Mouse (Mus musculus) midbrain, embryonic 10.5 days (tissue): ENCODE results near the gene Mfsd5. TPM values are rescaled to one million over a fixed set of nuclear protein-coding genes. Genes with fewer than 3 reads are reported as not detected.

Experiments used
- DNase-seq: peaks from one replicate; pipeline ENCODE4 v3.0.0-alpha.2; 2017; ENCODE audit warnings: low spot score
- H3K27ac ChIP-seq: fragments of 300-500 bp; sonication (generic); replicated peaks from 2 replicates; pipeline ENCODE4 v1.5.1; 2016; ENCODE audit warnings: mild to moderate bottlenecking
- H3K27me3 ChIP-seq: fragments of 300-500 bp; sonication (generic); 2 replicates; pipeline ENCODE4 v1.6.1; 2016; ENCODE audit warnings: low read depth, mild to moderate bottlenecking; ENCODE audit not compliant: poor library complexity, severe bottlenecking
- H3K36me3 ChIP-seq: fragments of 300-500 bp; sonication (generic); 2 replicates; pipeline ENCODE4 v1.6.1; 2016; ENCODE audit warnings: mild to moderate bottlenecking, moderate library complexity
- H3K4me1 ChIP-seq: fragments of 300-500 bp; sonication (generic); 2 replicates; pipeline ENCODE4 v1.6.1; 2016
- H3K4me3 ChIP-seq: fragments of 300-500 bp; sonication (generic); 2 replicates; pipeline ENCODE4 v1.5.1; 2016; ENCODE audit warnings: mild to moderate bottlenecking, moderate library complexity
- H3K9me3 ChIP-seq: fragments of 300-500 bp; sonication (generic); replicated peaks from 2 replicates; pipeline ENCODE4 v1.6.1; 2016; ENCODE audit warnings: mild to moderate bottlenecking
- WGBS: fragments of 180-500 bp; shearing (Covaris S2); methylation state at CpG from one replicate; pipeline ENCODE4 v1.1.7; 2016; 5-methylcytosine and 5-hydroxymethylcytosine counted together
- polyA plus RNA-seq: library from polyadenylated mRNA; unstranded; fragments of >200 nt; fragmentation: Nextera tagmentation; extraction: Ambion mirVana; gene quantifications from 2 replicates; pipeline ENCODE4 v1.2.1, GENCODE M21; 2016

Gene Mfsd5
- polyA plus RNA-seq, 1 experiment from 2014 or later, result 63.2 TPM

DNA sequence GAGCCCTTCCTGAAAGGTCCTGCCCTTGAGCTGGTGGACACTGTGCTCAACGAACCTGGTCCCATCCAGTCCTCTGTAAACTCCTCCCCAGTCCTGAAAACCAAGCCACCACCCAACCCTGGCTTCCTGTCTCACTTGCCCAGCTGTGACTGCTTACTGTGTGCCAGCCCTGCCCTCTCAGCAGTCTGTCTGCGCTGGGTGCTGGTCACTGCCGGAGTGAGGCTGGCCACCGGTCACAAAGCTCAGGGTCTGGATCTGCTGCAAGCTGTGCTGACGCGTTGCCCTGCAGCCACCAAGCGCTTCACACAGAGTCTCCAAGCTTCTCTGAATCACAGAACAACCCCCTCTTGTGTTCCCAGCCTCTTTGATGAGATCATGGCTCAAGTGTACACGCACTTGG lies 36.0 kb downstream of the Mfsd5 start:
- Histone ChIP-seq H3K4me1 (no peaks in the 10 kb centered on the region), H3K4me3 (no peak overlapping the region), H3K9me3 (no peaks in the 10 kb centered on the region), H3K27me3 (no peaks in the 10 kb centered on the region), H3K27ac (no peak overlapping the region), H3K36me3 (peaks cover 96% of the 10 kb centered on the region)
- WGBS, result 96% methylated on average over 8 of the region's 8 CpGs
- no peak for DNase-seq

DNA sequence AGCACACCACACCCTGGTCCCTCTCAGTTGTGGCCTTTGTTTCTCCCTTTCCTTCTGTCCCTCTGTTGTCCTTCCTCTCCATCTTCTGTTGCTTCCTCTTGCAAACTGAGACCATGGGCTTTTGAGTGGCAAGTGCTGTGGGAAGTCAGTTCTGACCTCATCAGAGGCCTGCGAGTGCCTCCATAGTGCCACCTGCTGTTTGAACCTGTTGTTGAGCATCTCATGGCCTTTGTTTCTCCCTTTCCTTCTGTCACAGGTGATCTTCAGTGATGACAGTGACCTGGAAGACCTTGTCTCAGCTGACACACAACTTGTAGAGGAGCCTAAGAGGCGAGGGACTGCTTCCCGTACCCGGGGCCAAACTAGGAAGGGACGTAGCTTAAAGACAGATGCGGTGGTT lies 37.0 kb downstream of the Mfsd5 start:
- no peak overlapping the region for H3K4me3 ChIP-seq
- no peaks in the 10 kb centered on the region for H3K9me3 ChIP-seq
- no peak overlapping the region for H3K27ac ChIP-seq
- H3K4me1 ChIP-seq, result no peaks in the 10 kb centered on the region
- DNase-seq, result peak; percentile 42
- no peaks in the 10 kb centered on the region for H3K27me3 ChIP-seq
- H3K36me3 ChIP-seq, result peaks cover 98% of the 10 kb centered on the region
- WGBS, result 89% methylated on average over 6 of the region's 6 CpGs

DNA sequence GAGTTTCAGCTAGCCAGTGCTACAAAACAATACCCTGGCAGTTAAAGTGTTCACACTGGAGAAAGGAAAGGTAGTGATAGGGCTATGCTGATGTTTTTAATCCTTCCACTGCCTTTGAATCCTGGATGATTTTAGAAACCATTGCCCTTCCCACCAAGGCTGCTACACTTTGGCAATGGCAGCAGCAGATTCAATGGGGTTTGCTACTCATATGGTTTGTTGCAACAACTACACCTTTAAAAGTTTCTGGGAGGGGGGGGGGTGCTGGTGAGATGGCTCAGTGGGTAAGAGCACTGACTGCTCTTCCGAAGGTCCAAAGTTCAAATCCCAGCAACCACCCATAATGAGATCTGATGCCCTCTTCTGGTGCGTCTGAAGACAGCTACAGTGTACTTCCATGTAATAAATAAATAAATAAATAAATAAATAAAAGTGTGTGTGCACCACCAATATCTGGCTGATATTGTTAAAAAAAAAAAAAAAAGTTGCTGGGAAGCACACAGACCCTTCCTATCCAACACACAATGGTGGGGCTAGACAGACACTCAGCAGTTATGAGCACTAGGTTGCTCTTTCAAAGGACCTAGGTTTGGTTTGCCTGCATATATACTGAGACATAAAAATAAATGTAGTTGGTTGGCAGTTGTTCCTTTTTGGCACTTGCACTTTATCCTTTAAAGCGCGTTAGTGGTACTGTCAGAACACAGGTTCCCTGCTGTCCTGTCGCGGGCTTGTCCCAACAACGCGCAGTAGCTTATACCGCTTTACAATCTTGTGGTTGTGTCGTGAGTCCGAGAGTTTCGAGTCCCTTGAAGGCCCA lies 45.6 kb downstream of the Mfsd5 start:
- WGBS, result 77% methylated on average over 12 of the region's 12 CpGs
- Histone ChIP-seq H3K4me3 (peak overlapping the region; percentile 85), H3K4me1 (peaks cover 15% of the 10 kb centered on the region), H3K27me3 (no peaks in the 10 kb centered on the region), H3K9me3 (no peaks in the 10 kb centered on the region), H3K36me3 (peaks cover 69% of the 10 kb centered on the region), H3K27ac (no peak overlapping the region)
- no peak for DNase-seq

DNA sequence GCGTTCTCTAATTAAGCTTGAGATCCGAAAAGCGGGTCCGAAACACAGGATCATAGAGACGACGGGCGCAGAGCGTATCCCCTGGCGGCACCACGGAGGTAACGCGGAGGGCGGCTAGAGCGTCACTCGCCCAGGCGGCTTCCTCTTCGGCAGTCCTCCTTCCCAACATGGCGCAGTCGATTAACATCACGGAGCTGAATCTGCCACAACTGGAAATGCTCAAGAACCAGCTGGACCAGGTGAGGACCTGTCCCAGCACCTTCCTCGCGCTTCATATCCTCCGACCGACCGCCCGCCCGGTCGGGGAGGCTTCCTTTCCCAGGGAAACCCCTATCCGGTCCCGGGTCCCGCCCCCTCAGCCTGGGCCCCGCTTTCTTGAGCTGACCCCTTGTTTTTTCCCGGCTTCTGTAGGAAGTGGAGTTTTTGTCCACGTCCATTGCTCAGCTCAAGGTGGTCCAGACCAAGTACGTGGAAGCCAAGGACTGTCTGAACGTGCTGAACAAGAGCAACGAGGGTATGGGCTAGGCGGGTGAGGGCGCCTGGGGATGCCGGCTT lies 46.8 kb downstream of the Mfsd5 start, which contains the start of gene Pfdn5:
Gene Pfdn5, plus strand, starts transcription at position 95 of the 555 bp plus-strand sequence.
- no peaks in the 10 kb centered on the region for H3K27me3 ChIP-seq
- WGBS, result under 1% methylated on average over 40 of the region's 40 CpGs
- H3K36me3 ChIP-seq, result peaks cover 69% of the 10 kb centered on the region
- peaks cover 16% of the 10 kb centered on the region for H3K4me1 ChIP-seq
- no peaks in the 10 kb centered on the region for H3K9me3 ChIP-seq
- DNase-seq, result peak; percentile 82
- peak within 1 kb of the TSS; percentile 85 for H3K4me3 ChIP-seq
- peak within 1 kb of the TSS; percentile 89 for H3K27ac ChIP-seq

DNA sequence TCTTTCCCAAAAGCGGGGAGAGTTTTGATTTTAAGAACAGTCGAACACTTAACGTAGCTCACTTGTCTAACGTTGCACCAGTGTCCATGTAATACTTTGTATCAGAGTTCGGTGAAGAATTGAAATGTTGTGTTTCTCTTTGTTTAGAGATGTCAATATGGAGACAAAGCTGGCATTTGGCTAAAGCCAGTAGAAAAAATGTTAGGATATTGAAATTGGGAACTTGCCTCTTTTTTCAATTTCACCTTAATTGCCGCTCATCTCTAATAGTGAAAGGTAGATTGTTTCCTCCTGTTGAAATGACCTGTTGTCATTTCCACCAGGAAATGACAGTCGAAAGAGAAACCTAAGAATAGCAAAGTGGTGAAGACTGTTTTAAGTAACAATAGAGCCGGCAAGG lies 47.6 kb downstream of the Mfsd5 start:
- H3K36me3 ChIP-seq, result peaks cover 63% of the 10 kb centered on the region

More for the DNA sequence above, 47.6 kb downstream of the Mfsd5 start:
- WGBS, result 78% methylated on average over 8 of the region's 8 CpGs
- no peak for DNase-seq
- peaks cover 23% of the 10 kb centered on the region for H3K4me1 ChIP-seq
- 0 out of 2 replicates have a peak overlapping the region, but pooled peaks have one; percentile 89 for H3K27ac ChIP-seq
- H3K9me3 ChIP-seq, result no peaks in the 10 kb centered on the region
- peak overlapping the region; percentile 85 for H3K4me3 ChIP-seq
- H3K27me3 ChIP-seq, result no peaks in the 10 kb centered on the region

Other genes with a start within 250 kb of the Mfsd5 start
- gene Eif4b, start 205.7 kb upstream of the Mfsd5 start, polyA plus RNA-seq, result 113 and 125 TPM in 2 replicates
- gene Tns2, start 179.0 kb upstream of the Mfsd5 start, polyA plus RNA-seq, result 8.9 and 9.4 TPM in 2 replicates
- 13.7 and 15.5 TPM in 2 replicates for gene Spryd3, start 143.2 kb upstream of the Mfsd5 start, polyA plus RNA-seq
- gene Igfbp6, start 135.1 kb upstream of the Mfsd5 start, polyA plus RNA-seq, result 0.32 and 0.38 TPM in 2 replicates
- 0.14 and 0.20 TPM in 2 replicates for gene Soat2, start 128.9 kb upstream of the Mfsd5 start, polyA plus RNA-seq
- 63.0 and 72.4 TPM in 2 replicates for gene Zfp740, start 76.2 kb upstream of the Mfsd5 start, polyA plus RNA-seq
- gene Csad, start 74.7 kb upstream of the Mfsd5 start, polyA plus RNA-seq, result 32.8 and 38.8 TPM in 2 replicates
- gene Itgb7, start 47.5 kb upstream of the Mfsd5 start, polyA plus RNA-seq, result 0.31 and 0.56 TPM in 2 replicates
- gene Rarg, start 21.9 kb upstream of the Mfsd5 start, polyA plus RNA-seq, result 14.3 and 16.2 TPM in 2 replicates
- 0.35 and 0.41 TPM in 2 replicates for gene Gm9918, start 8.9 kb upstream of the Mfsd5 start, polyA plus RNA-seq
- 47.4 and 54.4 TPM in 2 replicates for gene Espl1, start 16.8 kb downstream of the Mfsd5 start, polyA plus RNA-seq
- 335 and 345 TPM in 2 replicates for gene Pfdn5, start 46.7 kb downstream of the Mfsd5 start, polyA plus RNA-seq
- 125 and 134 TPM in 2 replicates for gene Myg1, start 52.3 kb downstream of the Mfsd5 start, polyA plus RNA-seq
- gene Aaas, start 71.3 kb downstream of the Mfsd5 start, polyA plus RNA-seq, result 115 and 128 TPM in 2 replicates
- gene Sp7, start 87.7 kb downstream of the Mfsd5 start, polyA plus RNA-seq, result 0.59 and 0.66 TPM in 2 replicates
- 7.9 and 8.9 TPM in 2 replicates for gene Sp1, start 126.7 kb downstream of the Mfsd5 start, polyA plus RNA-seq
- gene Amhr2, start 165.9 kb downstream of the Mfsd5 start, polyA plus RNA-seq, result 0.10 and 0.50 TPM in 2 replicates
- 75.7 and 82.3 TPM in 2 replicates for gene Prr13, start 179.6 kb downstream of the Mfsd5 start, polyA plus RNA-seq
- gene Pcbp2, start 191.1 kb downstream of the Mfsd5 start, polyA plus RNA-seq, result 194 and 201 TPM in 2 replicates
- gene Gm10337, start 224.3 kb downstream of the Mfsd5 start, polyA plus RNA-seq, result 3.5 TPM in 1 of 2 replicates, not detected in the other
- 23.4 and 31.8 TPM in 2 replicates for gene Map3k12, start 237.6 kb downstream of the Mfsd5 start, polyA plus RNA-seq
- gene Tarbp2, start 238.7 kb downstream of the Mfsd5 start, polyA plus RNA-seq, result 133 and 143 TPM in 2 replicates
- 2.0 and 2.9 TPM in 2 replicates for gene Npff, start 245.5 kb downstream of the Mfsd5 start, polyA plus RNA-seq